Mouse (Mus musculus) heart, postnatal 0 days (tissue): ENCODE results near the gene Cass4. TPM values are rescaled to one million over a fixed set of nuclear protein-coding genes. Genes with fewer than 3 reads are reported as not detected.
A peak's percentile ranks its signal among the peaks of the same experiment; 100 is the strongest.

Experiments used
- ATAC-seq: fragments of 200-750 bp; cut with Nextera tagmentation; 2 replicates; pipeline ENCODE4 v1.8.0; 2017; ENCODE audit warnings: low read depth, moderate number of reproducible peaks, moderate library complexity; ENCODE audit not compliant: insufficient read depth
- DNase-seq: peaks from one replicate; pipeline ENCODE4 v3.0.0-alpha.2; 2016; ENCODE audit warnings: low spot score
- H3K27ac ChIP-seq: fragments of 300-500 bp; sonication (generic); 2 replicates; pipeline ENCODE4 v1.5.1; 2014; ENCODE audit warnings: low read depth, mild to moderate bottlenecking
- H3K27me3 ChIP-seq: fragments of 300-500 bp; sonication (generic); 2 replicates; pipeline ENCODE4 v1.6.1; 2014; ENCODE audit warnings: low read length, mixed read lengths; ENCODE audit not compliant: control insufficient read depth, insufficient read depth
- H3K36me3 ChIP-seq: fragments of 300-500 bp; sonication (generic); replicated peaks from 2 replicates; pipeline ENCODE4 v1.6.1; 2014; ENCODE audit warnings: low read length, mixed read lengths; ENCODE audit not compliant: control insufficient read depth, insufficient read depth
- H3K4me1 ChIP-seq: fragments of 300-500 bp; sonication (generic); 2 replicates; pipeline ENCODE4 v1.6.1; 2014; ENCODE audit warnings: antibody characterized with exemption; ENCODE audit not compliant: control insufficient read depth, insufficient read depth
- H3K4me2 ChIP-seq: fragments of 300-500 bp; sonication (generic); 2 replicates; pipeline ENCODE4 v1.6.1; 2014; ENCODE audit warnings: low read depth, mild to moderate bottlenecking, low read length, moderate library complexity
- H3K4me3 ChIP-seq: fragments of 300-500 bp; sonication (generic); 2 replicates; pipeline ENCODE4 v1.5.1; 2014; ENCODE audit warnings: low read depth, low read length
- H3K9ac ChIP-seq: fragments of 300-500 bp; sonication (generic); replicated peaks from 2 replicates; pipeline ENCODE4 v1.6.1; 2014; ENCODE audit warnings: low read depth, low read length, mixed read lengths
- H3K9me3 ChIP-seq: fragments of 300-500 bp; sonication (generic); replicated peaks from 2 replicates; pipeline ENCODE4 v1.6.1; 2016; ENCODE audit warnings: low read length; ENCODE audit not compliant: control insufficient read depth
- CTCF ChIP-seq: IDR thresholded peaks from 2 replicates; pipeline ENCODE4 v1.5.1; 2016; ENCODE audit warnings: antibody characterized with exemption, control low read depth, low read depth
- EP300 ChIP-seq: IDR thresholded peaks from 2 replicates; pipeline ENCODE4 v1.6.1; 2016; ENCODE audit warnings: antibody characterized with exemption, low read depth
- WGBS: fragments of 180-500 bp; shearing (Covaris S2); extraction: QIAGEN DNeasy Blood & Tissue Kit; methylation state at CpG from one replicate; pipeline ENCODE4 v1.1.7; 2014; 5-methylcytosine and 5-hydroxymethylcytosine counted together
- polyA plus RNA-seq: library from polyadenylated mRNA; unstranded; fragments of >200 nt; fragmentation: Nextera tagmentation; extraction: Ambion mirVana; gene quantifications from 2 replicates; pipeline ENCODE4 v1.2.1, GENCODE M21; 2015
- total RNA-seq: library from RNA; depleted of rRNA; stranded (reverse); fragments of >200 nt; gene quantifications from 2 replicates; pipeline ENCODE4 v1.2.3, GENCODE M21; 2014; ENCODE audit warnings: low replicate concordance

Gene Cass4
- total and polyA plus RNA-seq, 2 experiments from 2014 or later: 0.20 to 1.1 TPM

- Histone ChIP-seq H3K27me3 (no peaks in the 10 kb centered on the region), H3K4me3 (no peak overlapping the region), H3K4me1 (0 out of 2 replicates have a peak, but pooled peaks cover 4% of the 10 kb centered on the region), H3K4me2 (no peak overlapping the region), H3K27ac (no peak overlapping the region), H3K9ac (no peak overlapping the region), H3K36me3 (no peaks in the 10 kb centered on the region), H3K9me3 (no peaks in the 10 kb centered on the region)
- TF ChIP-seq CTCF (no peak), EP300 (no peak)
- WGBS: 82% methylated on average over 5 of the region's 5 CpGs
- DNase-seq (no peak), ATAC-seq (no peak)
Observed at GRCm38 (mm10) chr2:172416876-172417275, 23.3 kb downstream of the Cass4 start.

- Histone ChIP-seq H3K36me3 (no peaks in the 10 kb centered on the region), H3K4me1 (no peaks in the 10 kb centered on the region), H3K27ac (no peak overlapping the region), H3K4me2 (no peak overlapping the region), H3K9me3 (no peaks in the 10 kb centered on the region), H3K9ac (no peak overlapping the region), H3K4me3 (no peak overlapping the region), H3K27me3 (no peaks in the 10 kb centered on the region)
- DNase-seq (no peak), ATAC-seq (no peak)
- WGBS: 82% methylated on average over 5 of the region's 5 CpGs
- TF ChIP-seq CTCF (no peak), EP300 (no peak)
Observed at GRCm38 (mm10) chr2:172418208-172418607, 24.6 kb downstream of the Cass4 start.

- Histone ChIP-seq H3K27me3 (no peaks in the 10 kb centered on the region), H3K9ac (no peak overlapping the region), H3K36me3 (no peaks in the 10 kb centered on the region), H3K4me1 (peaks cover 11% of the 10 kb centered on the region), H3K4me3 (no peak overlapping the region), H3K4me2 (no peak overlapping the region), H3K27ac (no peak overlapping the region), H3K9me3 (no peaks in the 10 kb centered on the region)
- WGBS: 0% methylated on average over 1 of the region's 1 CpGs
- DNase-seq (peak; percentile 92), ATAC-seq (peak; percentile 96)
- 0 out of 2 replicates have a peak, but pooled peaks have one; percentile 35 for TF ChIP-seq EP300
- TF ChIP-seq CTCF: no peak
Observed at GRCm38 (mm10) chr2:172430609-172431008, 37.0 kb downstream of the Cass4 start.

- no peaks in the 10 kb centered on the region for H3K9me3 ChIP-seq
- no peak overlapping the region for H3K4me3 ChIP-seq
- no peaks in the 10 kb centered on the region for H3K27me3 ChIP-seq
- H3K36me3 ChIP-seq: no peaks in the 10 kb centered on the region
- H3K27ac ChIP-seq: no peak overlapping the region
- H3K4me2 ChIP-seq: no peak overlapping the region
- WGBS: 42% methylated on average over 5 of the region's 5 CpGs
- no peak for ATAC-seq
- no peak for TF ChIP-seq CTCF
- TF ChIP-seq EP300: no peak
- no peak overlapping the region for H3K9ac ChIP-seq
- H3K4me1 ChIP-seq: peaks cover 11% of the 10 kb centered on the region
- no peak for DNase-seq
Observed at GRCm38 (mm10) chr2:172433746-172434145, 40.2 kb downstream of the Cass4 start.

- WGBS: 56% methylated on average over 16 of the region's 16 CpGs
- no peaks in the 10 kb centered on the region for H3K27me3 ChIP-seq
- no peak overlapping the region for H3K9ac ChIP-seq
- ATAC-seq (no peak), DNase-seq (no peak)
- no peaks in the 10 kb centered on the region for H3K9me3 ChIP-seq
- TF ChIP-seq EP300 (no peak), CTCF (no peak)
- H3K36me3 ChIP-seq: no peaks in the 10 kb centered on the region
- H3K4me1 ChIP-seq: peaks cover 14% of the 10 kb centered on the region
- no peak overlapping the region for H3K4me3 ChIP-seq
- H3K27ac ChIP-seq: no peak overlapping the region
- no peak overlapping the region for H3K4me2 ChIP-seq
Observed at GRCm38 (mm10) chr2:172437371-172437952, 43.9 kb downstream of the Cass4 start.
